Mouse (Mus musculus): Measurements from ENCODE around the gene Galnt9. TPM values are rescaled to one million over a fixed set of nuclear protein-coding genes. Genes with fewer than 3 reads are reported as not detected.

The Galnt9 gene
- total RNA-seq, 4 experiments from 2014 or later: not detected

DNA sequence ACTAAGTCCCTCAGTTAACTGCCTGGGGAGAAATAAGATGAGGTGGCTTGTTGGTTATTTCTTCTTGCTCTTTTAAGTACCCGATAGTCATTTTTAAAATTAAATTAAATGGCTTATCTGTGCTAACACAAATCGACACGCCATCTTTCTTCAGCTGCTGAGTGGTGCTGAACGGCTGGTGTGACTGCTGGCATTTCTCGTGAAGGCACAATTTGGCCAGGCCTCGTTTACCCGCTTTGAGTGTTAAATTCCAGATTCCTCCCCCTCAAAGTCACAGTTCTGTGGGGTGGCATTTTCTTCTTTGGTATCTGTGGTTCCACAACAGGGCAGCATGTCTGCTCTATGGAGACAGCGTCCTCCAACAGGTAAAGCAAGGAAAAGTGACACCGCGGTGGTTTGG, 83.2 kb downstream of the Galnt9 start:
- DNase-seq (ENCODE audit: low spot score in 2 of 2): no peak

DNA sequence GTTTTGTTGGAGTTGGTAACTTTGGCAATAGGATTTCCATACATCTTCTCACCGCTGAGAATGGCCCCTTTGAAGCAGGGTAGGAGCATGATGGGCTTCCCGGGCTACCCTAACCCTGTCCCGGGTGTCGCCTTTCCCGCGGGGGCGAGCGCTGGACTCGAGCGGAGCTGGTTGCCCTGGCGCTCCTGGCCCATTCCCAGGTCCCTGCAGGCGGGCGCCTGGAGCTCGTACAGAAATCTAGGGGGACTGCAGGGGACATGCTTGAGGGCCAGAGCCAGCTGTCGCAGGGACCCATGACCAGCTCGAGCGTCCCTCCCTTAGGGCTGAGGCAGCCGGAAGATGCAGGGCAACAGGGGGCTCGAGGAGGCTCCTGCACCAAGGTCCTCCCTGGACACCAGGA, 84.0 kb downstream of the Galnt9 start:
- DNase-seq (ENCODE audit: low spot score in 2 of 2): no peak

DNA sequence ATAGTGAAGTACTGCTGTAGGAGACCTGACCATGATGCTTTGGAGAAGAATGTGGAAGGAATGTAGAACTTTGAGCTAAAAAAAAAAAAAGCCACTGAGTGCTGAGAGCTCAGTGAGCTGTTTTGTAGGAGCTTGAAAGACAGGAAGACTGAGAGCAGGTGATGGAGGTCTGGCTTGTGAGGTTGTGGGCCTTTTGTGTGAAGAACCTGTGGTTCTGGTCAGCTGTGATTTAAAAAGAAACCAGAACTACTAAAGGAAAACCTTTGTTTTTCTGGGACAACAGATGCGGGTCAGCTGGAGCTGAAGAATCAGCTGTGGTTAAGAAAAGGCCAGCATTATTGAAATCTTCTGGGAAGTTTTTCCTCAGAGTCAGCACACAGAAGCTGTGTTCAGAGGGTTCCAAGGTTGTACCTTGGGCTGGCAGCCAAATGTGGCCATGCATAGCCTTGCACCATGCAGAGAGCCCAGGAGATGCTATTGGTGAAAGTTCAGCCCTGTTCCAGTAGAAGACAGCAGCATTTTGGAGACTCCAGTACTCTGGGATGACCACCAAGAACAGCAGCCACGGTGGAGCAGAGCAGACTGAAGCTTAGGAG, 85.5 kb downstream of the Galnt9 start:
- DNase-seq (ENCODE audit: low spot score in 2 of 2): no peak

DNA sequence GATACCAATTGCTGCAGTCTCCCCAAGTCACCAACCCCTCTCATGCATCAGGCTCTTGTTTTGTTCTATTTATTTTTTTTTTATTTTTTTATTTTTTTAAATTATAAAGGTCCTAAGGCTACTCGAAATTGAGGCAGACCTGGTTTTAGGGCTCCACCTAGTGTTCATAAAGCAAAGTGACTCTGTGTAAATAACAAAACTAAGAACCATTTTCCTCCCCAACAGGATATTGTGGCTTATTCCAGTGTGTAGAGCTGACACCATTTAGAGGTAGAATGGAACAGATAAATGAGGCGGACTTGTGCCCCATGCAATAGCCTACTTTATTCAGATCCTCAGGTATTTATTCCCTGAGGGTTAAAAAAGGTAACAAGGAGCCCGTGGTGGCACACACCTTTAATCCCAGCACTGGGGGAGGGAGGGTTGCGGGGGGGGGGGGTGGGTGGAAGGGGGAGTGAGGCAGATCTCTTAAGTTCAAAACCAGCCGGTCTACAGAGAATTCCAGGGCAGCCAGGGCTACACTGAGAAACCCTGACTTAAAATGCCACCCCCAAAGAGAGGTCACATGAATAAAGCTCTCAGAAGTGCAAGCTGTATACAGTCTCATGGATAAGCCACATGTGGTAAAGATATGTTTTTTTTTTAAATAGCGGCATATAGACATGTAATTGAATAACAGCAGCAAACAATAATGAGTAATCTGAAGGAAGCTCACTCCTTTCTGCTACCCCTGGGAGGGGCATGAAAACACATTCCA, 92.0 kb downstream of the Galnt9 start:
- no peak for DNase-seq (ENCODE audit: low spot score in 2 of 2)

DNA sequence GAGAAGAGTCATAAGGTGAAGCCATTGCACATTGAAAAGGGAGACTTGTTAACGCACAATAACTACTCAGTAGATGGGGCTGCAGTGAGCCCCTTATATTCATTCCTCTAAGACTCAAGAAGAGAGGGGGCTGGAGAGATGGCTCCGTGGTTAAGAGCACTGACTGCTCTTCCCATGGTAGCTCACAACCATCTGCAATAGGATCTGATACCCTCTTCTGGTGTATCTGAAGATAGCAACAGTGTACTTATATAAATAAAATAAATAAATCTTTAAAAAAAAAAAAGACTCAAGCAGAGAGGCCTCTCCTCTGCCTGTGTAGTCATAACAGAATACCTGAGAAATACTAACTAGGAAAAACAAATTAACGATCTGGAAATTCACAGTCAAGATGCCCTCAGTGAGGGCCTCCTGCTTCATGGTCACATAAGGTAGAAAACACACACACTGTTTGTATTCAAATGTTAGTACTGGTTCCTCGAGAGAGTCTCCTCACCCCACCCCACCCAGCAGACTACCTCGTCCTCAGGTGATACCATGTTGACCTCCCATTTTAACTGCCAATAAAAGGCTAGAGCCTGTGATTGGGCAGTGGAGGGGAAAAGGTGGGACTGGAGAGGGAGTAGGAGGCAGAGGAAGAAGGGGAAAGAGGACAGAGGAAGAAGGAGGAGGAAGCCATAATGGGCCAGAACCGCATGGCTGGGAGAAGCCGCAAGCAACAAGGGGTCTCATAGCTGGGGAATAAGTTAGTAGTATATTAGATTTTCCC, 94.3 kb downstream of the Galnt9 start:
- no peak for DNase-seq (ENCODE audit: low spot score in 2 of 2)

DNA sequence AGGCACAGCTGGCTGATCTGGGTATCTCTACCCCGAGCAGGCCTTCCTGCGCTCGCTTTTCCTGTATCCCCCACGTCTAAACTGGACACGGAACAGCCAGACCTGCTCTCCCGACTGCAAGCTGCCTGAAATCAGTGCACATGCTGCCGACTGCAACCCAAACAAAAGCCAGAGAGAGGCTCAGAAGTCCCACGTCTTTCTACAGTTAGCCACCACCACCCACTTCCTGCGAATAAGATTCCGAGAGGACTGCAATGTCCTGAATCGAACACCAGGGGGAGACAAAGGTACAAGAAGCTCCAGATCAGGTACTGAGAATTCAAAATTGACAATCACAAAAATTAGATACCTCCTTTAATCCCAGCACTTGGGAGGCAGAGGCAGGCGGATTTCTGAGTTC, 95.3 kb downstream of the Galnt9 start:
- DNase-seq (ENCODE audit: low spot score in 2 of 2): peak; percentile 39 to 52

DNA sequence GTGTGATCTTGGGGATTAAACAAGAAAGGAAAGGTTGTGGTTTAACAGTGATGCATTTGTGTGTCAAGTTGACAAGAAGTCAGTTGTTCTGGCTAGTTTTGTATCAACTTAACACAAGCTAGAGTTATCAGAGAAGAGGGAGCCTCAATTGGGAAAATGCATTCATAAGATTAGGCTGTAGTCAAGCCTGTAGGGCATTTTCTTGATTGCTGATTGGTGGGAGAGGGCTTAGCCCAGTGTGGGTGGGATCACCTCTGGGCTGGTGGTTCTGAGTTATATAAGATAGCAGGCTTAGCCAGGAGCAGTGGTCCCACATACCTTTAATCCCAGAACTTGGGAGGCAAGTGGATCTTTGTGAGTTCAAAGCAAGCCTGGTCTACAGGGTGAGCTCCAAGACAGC, 102.2 kb downstream of the Galnt9 start:
- DNase-seq (ENCODE audit: low spot score in 2 of 2): no peak

DNA sequence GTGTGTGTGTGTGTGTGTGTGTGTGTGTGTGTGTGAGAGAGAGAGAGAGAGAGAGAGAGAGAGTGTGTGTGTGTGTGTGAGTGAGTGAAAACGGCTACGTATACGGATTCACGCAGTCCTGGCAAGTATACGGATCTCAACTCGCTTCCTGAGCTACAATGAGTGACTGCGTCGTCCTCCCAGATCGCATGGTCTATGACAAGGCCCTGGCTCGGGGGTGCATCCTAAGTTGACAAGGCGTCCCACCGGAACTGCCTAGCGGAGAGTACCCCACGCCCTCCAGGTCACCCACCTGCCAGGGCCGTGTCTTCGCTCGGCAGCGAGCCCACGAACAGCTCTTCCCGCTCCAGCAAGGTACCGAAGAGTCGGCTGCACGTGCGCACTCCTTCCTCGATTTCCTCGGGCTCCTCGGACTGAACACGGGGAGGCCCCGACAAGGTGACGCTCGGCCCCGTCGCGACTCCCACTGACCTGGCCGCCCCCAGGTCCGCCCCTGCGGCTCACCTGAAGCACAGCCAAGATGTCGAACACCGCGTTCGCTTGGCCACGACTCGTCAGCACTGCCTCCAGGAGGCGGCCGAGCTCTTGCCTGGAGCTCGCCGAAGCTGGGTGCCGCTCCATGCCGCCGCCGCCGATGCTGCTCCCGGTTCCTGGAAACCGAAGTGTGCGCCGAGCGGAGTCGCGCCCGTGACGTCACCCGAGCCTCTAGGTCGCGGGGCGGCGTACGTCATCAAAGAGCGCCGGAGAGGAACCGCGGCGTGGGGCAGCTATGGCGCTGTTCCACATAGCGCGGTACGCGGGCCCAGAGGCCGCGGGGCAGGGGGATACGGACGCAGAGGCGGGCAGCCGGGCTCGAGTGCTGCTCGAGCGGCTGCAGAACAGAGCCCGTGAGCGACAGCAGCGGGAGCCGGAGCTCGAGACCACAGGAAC, 108.8 kb downstream of the Galnt9 start, which contains the start of the genes Noc4l and Ddx51:
Gene Noc4l, minus strand, starts transcription at position 699 of the 930 bp plus-strand sequence.
Gene Ddx51, plus strand, starts transcription at position 733 of the 930 bp plus-strand sequence.
- peak; percentile 84 to 90 for DNase-seq (ENCODE audit: low spot score in 2 of 2)

DNA sequence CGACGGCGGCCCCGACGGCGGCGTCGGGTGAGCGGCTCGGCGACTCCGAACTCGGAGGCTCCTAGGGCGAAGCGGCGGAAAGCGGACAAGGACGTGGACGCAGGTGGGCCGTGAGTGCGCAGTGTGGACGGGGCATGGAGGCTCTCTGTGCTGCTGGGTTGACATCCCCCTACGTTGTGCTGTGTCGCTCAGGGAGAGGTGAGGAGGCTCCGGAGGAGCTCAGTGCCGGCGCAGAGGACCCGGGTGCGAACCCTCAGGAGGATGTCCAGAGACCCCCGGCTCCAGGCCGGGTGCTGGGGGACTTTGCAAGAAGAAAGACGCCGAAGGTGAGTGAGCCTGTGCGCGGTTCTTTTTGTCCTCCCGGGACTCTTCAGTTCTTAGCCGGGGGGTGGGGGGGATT, 109.5 kb downstream of the Galnt9 start:
- DNase-seq (ENCODE audit: low spot score in 2 of 2): no peak

DNA sequence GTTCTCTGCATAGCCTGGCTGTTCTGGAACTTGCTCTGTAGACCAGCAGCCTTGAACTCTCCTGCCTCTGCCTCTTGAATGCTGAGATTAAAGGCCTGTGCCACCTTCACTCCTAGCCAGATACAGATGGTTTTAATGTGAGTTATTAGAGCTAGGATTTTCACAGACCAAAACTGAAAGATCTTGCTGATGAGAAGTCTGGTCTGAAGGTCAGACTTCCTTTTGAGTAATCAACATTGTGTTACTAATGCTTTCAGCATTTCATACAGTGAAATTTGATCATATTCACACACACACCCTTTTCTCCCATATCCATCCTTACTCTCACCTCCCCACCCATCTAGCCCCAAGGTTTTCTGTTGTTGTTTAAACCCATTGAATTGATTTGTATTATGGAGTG, 115.5 kb downstream of the Galnt9 start:
- no peak for DNase-seq (ENCODE audit: low spot score in 2 of 2)

DNA sequence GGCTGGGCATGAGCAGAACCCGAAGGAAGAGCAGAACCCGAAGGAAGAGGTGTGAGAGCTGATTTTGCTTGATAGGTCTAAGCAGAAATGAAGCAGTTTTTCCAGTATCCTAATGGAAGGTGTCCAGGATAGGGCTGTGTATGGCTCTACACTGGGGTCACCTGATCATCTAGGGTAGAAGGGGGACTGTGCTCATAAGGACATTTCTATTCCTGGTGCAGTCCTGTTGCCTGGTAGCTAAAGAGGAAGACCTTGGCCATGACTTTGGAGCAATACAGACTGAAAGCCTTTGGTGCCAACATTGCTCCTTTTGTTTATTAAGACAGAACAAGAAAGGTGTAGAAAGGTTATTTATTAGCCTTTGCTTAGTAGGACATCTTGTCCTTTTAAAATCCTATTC, 119.9 kb downstream of the Galnt9 start:
- DNase-seq (ENCODE audit: low spot score in 2 of 2): no peak

DNA sequence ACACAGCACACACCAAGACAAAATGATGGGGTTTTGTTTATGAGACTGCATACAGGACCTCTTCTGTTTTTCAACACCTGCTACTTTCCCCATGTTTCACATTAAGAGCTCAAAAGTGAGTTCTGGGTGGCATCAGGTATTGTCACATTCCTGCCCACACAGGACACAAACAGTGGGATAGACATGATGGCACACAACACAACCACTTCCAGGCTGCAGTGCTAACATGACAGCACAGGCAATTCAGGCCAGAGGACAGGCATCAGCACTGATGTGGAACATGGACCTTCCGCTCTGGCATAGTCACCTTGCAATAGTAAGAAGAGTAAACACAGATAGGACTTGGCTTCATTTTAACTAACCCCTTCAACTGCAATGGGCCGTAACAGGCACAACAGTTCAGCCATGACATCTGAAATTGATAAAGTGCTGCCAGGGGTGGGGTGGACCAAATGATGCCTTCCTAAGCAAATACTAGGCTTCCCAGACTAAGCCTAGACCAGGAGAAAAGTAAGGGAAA, 120.7 kb downstream of the Galnt9 start:
- no peak for DNase-seq (ENCODE audit: low spot score in 2 of 2)

DNA sequence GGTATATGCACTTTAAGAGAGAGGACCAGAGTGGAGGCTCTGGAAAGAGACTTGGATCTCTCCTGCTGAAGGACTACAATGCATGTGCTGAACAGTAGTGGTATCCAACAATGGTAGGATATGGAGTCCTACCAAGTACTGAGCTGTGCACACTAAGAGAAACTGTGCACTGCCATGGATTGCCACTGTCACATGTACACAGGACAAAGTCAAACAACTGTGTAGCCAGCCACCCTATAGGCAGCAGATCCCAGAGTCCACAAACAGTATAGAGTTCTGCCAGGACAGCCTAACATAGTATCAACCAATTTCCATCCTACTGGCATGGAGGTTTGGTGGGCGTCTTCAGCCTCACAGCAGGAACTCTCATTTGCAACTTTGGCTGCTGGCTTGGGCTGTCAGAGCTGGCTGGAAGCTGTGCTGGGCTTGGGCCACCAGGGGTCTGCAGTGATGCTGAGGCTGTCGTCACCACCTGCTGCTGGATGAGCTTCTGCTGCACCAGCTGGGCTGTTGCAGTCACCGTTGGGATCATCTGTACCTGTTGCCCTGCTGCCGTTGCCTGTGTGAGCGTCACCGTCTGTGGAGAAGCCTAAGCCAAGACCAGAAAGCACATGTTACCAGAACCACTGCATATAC, 121.4 kb downstream of the Galnt9 start:
- DNase-seq (ENCODE audit: low spot score in 2 of 2): no peak

Small RNAs within 50 kb of the gene (microRNA-seq; reads per million reads assigned to microRNA genes)
- not detected for gene Mir7026

Other genes starting within 250 kb of the Galnt9 start
- not detected for gene P2rx2, start 201.1 kb upstream of the Galnt9 start, total RNA-seq (2022)
- gene Lrcol1, start 199.6 kb upstream of the Galnt9 start, total RNA-seq (2022): not detected
- 10 to 100 TPM; 27.3 to 40.0 (median 33.9) TPM for gene Fbrsl1, start 95.9 kb upstream of the Galnt9 start, total RNA-seq (2022)
- 10 to 100 TPM; 14.3 to 16.9 (median 15.0) TPM for gene Noc4l, start 109.1 kb downstream of the Galnt9 start, total RNA-seq (2022)
- gene Ddx51, start 109.1 kb downstream of the Galnt9 start, total RNA-seq (2022): 1 to 10 TPM; 5.7 to 9.7 (median 7.3) TPM
- 10 to 100 TPM; 18.9 to 23.7 (median 22.2) TPM for gene Ep400, start 226.4 kb downstream of the Galnt9 start, total RNA-seq (2022)
- 10 to 100 TPM; 11.5 to 14.0 (median 12.4) TPM for gene Pus1, start 236.3 kb downstream of the Galnt9 start, total RNA-seq (2022)